Mouse (Mus musculus): ENCODE data around the gene Rab3d. TPM values are rescaled to one million over a fixed set of nuclear protein-coding genes. Genes with fewer than 3 reads are reported as not detected.

Gene Rab3d
- polyA plus RNA-seq, 1 experiment from 2014 or later: 28.4 TPM

DNA sequence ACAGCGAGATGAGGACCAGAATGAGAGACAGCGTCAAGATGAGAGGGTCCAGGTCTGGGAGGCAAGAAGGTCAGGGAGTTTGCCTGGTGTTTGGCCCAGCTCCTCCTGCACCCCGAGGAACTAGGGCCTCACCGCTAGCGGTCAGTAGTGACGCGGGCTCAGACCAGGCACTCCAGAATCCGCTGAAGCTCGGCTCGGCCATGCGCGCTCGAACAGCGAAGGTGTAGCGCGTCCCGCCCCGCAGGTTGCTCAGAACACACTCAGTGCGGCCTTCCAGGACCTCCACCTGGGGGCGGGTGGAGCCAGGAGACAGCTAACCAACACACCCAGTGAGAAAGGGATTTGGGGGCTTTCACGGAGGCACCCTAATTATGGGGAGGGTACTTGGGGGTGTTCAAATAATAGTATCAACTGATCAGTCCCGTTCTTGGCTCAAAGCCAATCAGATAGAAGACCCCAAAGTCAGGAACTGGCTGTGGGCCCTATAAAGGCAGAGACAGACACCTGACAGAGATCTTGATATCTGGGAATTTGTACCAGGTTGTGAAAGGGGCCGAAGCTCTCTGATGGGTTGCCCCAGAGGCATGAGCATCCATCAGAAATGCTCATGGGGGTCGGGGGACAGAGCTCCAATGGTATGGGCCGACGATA lies 42.7 kb upstream of the Rab3d start:
- peak overlapping the region; percentile 17 for H3K4me2 ChIP-seq (replicated peaks; ENCODE audit: low read depth, low read length)
- no peak overlapping the region for H3K9ac ChIP-seq (replicated peaks; ENCODE audit: low read depth)
- ATAC-seq (no peak), DNase-seq (ENCODE audit: low spot score) (peak; percentile 55)
- TF ChIP-seq EP300 (IDR thresholded peaks at IDR 0.05) (no peak), CTCF (IDR thresholded peaks at IDR 0.05) (peak; percentile 64)
- H3K9me3 ChIP-seq (ENCODE audit: low read length): no peaks in the 10 kb centered on the region
- 12% methylated on average over 26 of the region's 26 CpGs for whole genome bisulfite sequencing
- peaks cover 28% of the 10 kb centered on the region for H3K4me1 ChIP-seq (ENCODE audit: insufficient read depth, low read depth, low read length)
- 0 out of 2 replicates have a peak, but pooled peaks cover 7% of the 10 kb centered on the region for H3K27me3 ChIP-seq (replicated peaks; ENCODE audit: insufficient read depth, low read length)
- peak overlapping the region; percentile 37; the same call in 1 of the 2 replicates for H3K4me3 ChIP-seq (ENCODE audit: low read depth, low read length)
- H3K36me3 ChIP-seq (ENCODE audit: insufficient read depth, low read length): no peaks in the 10 kb centered on the region
- 0 out of 2 replicates have a peak overlapping the region, but pooled peaks have one; percentile 38 for H3K27ac ChIP-seq (ENCODE audit: low read length)

GRCm38 (mm10) chr9:21960135-21960534 lies 42.1 kb upstream of the Rab3d start:
- 39% methylated on average over 9 of the region's 9 CpGs for WGBS
- peaks cover 28% of the 10 kb centered on the region for H3K4me1 ChIP-seq (ENCODE audit: insufficient read depth, low read depth, low read length)
- no peak for TF ChIP-seq EP300 (IDR thresholded peaks at IDR 0.05)
- no peak for TF ChIP-seq CTCF (IDR thresholded peaks at IDR 0.05)
- 0 out of 2 replicates have a peak, but pooled peaks cover 7% of the 10 kb centered on the region for H3K27me3 ChIP-seq (replicated peaks; ENCODE audit: insufficient read depth, low read length)
- H3K36me3 ChIP-seq (ENCODE audit: insufficient read depth, low read length): no peaks in the 10 kb centered on the region
- no peaks in the 10 kb centered on the region for H3K9me3 ChIP-seq (ENCODE audit: low read length)
- peak overlapping the region; percentile 17; the same call in 1 of the 2 replicates for H3K4me2 ChIP-seq (replicated peaks; ENCODE audit: low read depth, low read length)
- no peak overlapping the region for H3K9ac ChIP-seq (replicated peaks; ENCODE audit: low read depth)
- 0 out of 2 replicates have a peak overlapping the region, but pooled peaks have one; percentile 38 for H3K27ac ChIP-seq (ENCODE audit: low read length)
- no peak for DNase-seq (ENCODE audit: low spot score)
- H3K4me3 ChIP-seq (ENCODE audit: low read depth, low read length): no peak overlapping the region
- ATAC-seq: no peak

DNA sequence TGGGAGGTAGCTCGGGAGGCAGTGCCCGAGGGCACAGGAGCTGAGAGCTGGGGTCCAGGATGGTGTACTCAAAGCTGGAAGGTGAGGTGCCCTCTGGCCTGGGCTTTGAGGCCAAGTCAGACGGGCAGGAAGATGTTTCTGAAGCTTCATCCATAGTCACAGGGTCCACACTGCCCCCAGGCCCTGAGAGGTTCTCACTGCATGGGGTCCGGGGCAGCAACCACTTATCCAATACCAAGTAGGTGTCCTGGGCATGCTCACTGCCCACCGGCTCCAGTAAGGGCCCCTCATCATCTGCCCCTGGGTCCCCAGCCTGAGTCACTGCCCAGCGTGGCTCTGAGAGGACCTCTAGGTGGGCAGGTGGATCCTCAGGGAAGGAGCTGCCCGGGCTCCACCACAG lies 41.3 kb upstream of the Rab3d start:
- Histone ChIP-seq H3K9me3 (ENCODE audit: low read length) (no peaks in the 10 kb centered on the region), H3K4me3 (ENCODE audit: low read depth, low read length) (no peak overlapping the region), H3K4me1 (ENCODE audit: insufficient read depth, low read depth, low read length) (peaks cover 28% of the 10 kb centered on the region), H3K36me3 (ENCODE audit: insufficient read depth, low read length) (no peaks in the 10 kb centered on the region), H3K9ac (replicated peaks; ENCODE audit: low read depth) (no peak overlapping the region), H3K4me2 (replicated peaks; ENCODE audit: low read depth, low read length) (no peak overlapping the region), H3K27ac (ENCODE audit: low read length) (no peak overlapping the region), H3K27me3 (replicated peaks; ENCODE audit: insufficient read depth, low read length) (0 out of 2 replicates have a peak, but pooled peaks cover 7% of the 10 kb centered on the region)
- no peak for ATAC-seq
- no peak for DNase-seq (ENCODE audit: low spot score)
- WGBS: 86% methylated on average over 7 of the region's 7 CpGs
- TF ChIP-seq CTCF (IDR thresholded peaks at IDR 0.05): no peak
- TF ChIP-seq EP300 (IDR thresholded peaks at IDR 0.05): no peak

DNA sequence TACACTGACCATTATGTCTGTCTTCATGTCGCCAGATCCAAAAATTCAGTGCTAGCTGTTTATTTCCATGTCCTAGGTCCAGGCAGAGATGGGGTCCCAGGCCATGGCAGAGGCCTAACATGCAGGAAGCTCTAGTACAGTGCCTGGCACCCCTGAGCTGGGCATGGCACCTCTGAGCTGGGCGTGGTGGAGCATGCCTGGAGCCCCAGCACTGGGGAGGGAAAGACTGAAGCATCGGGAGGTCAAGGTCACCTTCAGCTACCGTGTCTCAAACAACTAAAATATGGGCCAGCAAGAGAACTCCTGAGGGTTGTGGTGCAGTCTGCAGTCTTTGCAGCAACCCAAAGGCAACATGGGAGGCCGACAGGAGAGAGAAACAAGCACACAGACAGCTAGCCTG lies 40.4 kb upstream of the Rab3d start:
- WGBS: 80% methylated on average over 5 of the region's 5 CpGs
- no peak for ATAC-seq
- Histone ChIP-seq H3K36me3 (ENCODE audit: insufficient read depth, low read length) (no peaks in the 10 kb centered on the region), H3K27ac (ENCODE audit: low read length) (no peak overlapping the region), H3K4me3 (ENCODE audit: low read depth, low read length) (no peak overlapping the region), H3K9ac (replicated peaks; ENCODE audit: low read depth) (no peak overlapping the region), H3K4me2 (replicated peaks; ENCODE audit: low read depth, low read length) (no peak overlapping the region), H3K9me3 (ENCODE audit: low read length) (no peaks in the 10 kb centered on the region), H3K4me1 (ENCODE audit: insufficient read depth, low read depth, low read length) (peaks cover 28% of the 10 kb centered on the region), H3K27me3 (replicated peaks; ENCODE audit: insufficient read depth, low read length) (0 out of 2 replicates have a peak, but pooled peaks cover 7% of the 10 kb centered on the region)
- TF ChIP-seq CTCF (IDR thresholded peaks at IDR 0.05) (no peak), EP300 (IDR thresholded peaks at IDR 0.05) (no peak)
- DNase-seq (ENCODE audit: low spot score): no peak

DNA sequence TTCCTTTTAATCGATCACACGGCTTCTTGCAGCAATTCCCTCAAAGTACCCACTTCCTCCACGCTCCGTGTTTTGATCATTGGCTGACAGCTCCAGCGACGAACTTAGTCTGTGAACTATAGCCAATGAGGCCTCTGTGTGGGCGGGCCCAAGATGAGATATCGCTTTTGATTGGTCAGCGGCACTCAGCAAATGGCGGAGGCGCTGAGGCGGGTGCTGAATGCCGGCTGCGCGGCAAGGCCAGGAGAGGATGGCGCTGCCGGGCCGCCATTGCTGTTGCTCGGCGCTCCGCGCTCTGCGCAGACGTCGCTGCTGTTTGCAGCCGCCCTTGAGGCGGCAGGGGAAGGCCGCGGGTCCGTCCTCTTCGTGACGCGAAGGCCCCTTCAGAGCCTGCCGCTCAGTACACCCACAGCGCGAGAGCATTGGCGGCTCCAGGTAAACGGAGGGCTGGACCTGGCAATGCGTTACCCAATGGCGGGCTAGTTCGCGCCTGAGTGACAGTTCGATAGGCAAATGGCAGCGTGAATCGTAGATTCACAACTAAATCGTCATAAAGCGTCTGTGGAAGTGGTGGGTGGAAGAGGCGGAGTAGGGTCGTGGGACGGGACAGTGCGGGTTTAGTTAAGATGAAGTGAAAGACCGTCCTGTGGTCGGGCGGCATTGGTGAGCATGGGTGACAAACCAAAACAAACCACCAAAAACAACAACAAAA lies 37.7 kb upstream of the Rab3d start, which contains the start of gene Swsap1:
Swsap1 (plus strand) TSS at position 186 of the 712 bp plus-strand sequence.
- H3K27ac ChIP-seq (ENCODE audit: low read length): peak within 1 kb of the TSS; percentile 94
- H3K4me1 ChIP-seq (ENCODE audit: insufficient read depth, low read depth, low read length): peaks cover 10% of the 10 kb centered on the region; the same call in 1 of the 2 replicates
- H3K9me3 ChIP-seq (ENCODE audit: low read length): no peaks in the 10 kb centered on the region
- DNase-seq (ENCODE audit: low spot score): peak; percentile 98
- 0 out of 2 replicates have a peak, but pooled peaks cover 1% of the 10 kb centered on the region for H3K27me3 ChIP-seq (replicated peaks; ENCODE audit: insufficient read depth, low read length)
- H3K36me3 ChIP-seq (ENCODE audit: insufficient read depth, low read length): no peaks in the 10 kb centered on the region
- peak within 1 kb of the TSS; percentile 73; the same call in 1 of the 2 replicates for H3K9ac ChIP-seq (replicated peaks; ENCODE audit: low read depth)
- H3K4me2 ChIP-seq (replicated peaks; ENCODE audit: low read depth, low read length): peak within 1 kb of the TSS; percentile 63
- H3K4me3 ChIP-seq (ENCODE audit: low read depth, low read length): peak within 1 kb of the TSS; percentile 73
- no peak for TF ChIP-seq EP300 (IDR thresholded peaks at IDR 0.05)
- TF ChIP-seq CTCF (IDR thresholded peaks at IDR 0.05): no peak
- ATAC-seq: peak; percentile 98
- 1% methylated on average over 54 of the region's 54 CpGs for WGBS

- peaks cover 5% of the 10 kb centered on the region; the same call in 1 of the 2 replicates for H3K4me1 ChIP-seq (ENCODE audit: insufficient read depth, low read depth, low read length)
- no peaks in the 10 kb centered on the region for H3K9me3 ChIP-seq (ENCODE audit: low read length)
- H3K36me3 ChIP-seq (ENCODE audit: insufficient read depth, low read length): no peaks in the 10 kb centered on the region
- ATAC-seq (peak; percentile 63), DNase-seq (ENCODE audit: low spot score) (no peak)
- no peaks in the 10 kb centered on the region for H3K27me3 ChIP-seq (replicated peaks; ENCODE audit: insufficient read depth, low read length)
- 1% methylated on average over 18 of the region's 18 CpGs for WGBS
- TF ChIP-seq EP300 (IDR thresholded peaks at IDR 0.05) (no peak), CTCF (IDR thresholded peaks at IDR 0.05) (peak; percentile 61)
- no peak overlapping the region for H3K9ac ChIP-seq (replicated peaks; ENCODE audit: low read depth)
- H3K4me3 ChIP-seq (ENCODE audit: low read depth, low read length): peak overlapping the region; percentile 73
- H3K4me2 ChIP-seq (replicated peaks; ENCODE audit: low read depth, low read length): peak overlapping the region; percentile 63
- H3K27ac ChIP-seq (ENCODE audit: low read length): peak overlapping the region; percentile 94
Measured at GRCm38 (mm10) chr9:21955225-21955569, 37.2 kb upstream of the Rab3d start.
